Mouse (Mus musculus) liver, embryonic 14.5 days (tissue): ENCODE measurements around the gene Rell1.

Experiments used
- CTCF ChIP-seq: IDR thresholded peaks from 2 replicates; pipeline ENCODE4 v1.5.1; 2016; ENCODE audit warnings: antibody characterized with exemption, low read depth, control low read depth
- EP300 ChIP-seq: IDR thresholded peaks from 2 replicates; pipeline ENCODE4 v1.6.1; 2016; ENCODE audit warnings: antibody characterized with exemption, low read depth

GRCm38 (mm10) chr5:63993865-63994264, 25.2 kb upstream of the Rell1 start:
- no peak for TF ChIP-seq CTCF
- TF ChIP-seq EP300: no peak
